Mouse (Mus musculus): ENCODE data around the gene Cnpy2.

GRCm38 (mm10) chr10:128321641-128322040 is 618 bp upstream of the Cnpy2 start:
- TF ChIP-seq EP300 (optimal IDR thresholded peaks at IDR 0.05) (no peak), CTCF (IDR thresholded peaks at IDR 0.05; ENCODE audit: low read depth) (no peak)
